Mouse (Mus musculus): Measurements from ENCODE around the gene Tex38. TPM values are rescaled to one million over a fixed set of nuclear protein-coding genes. Genes with fewer than 3 reads are reported as not detected.

Gene Tex38
- polyA plus RNA-seq, 1 experiment from 2014 or later = 0.29 TPM

Other genes with a start within 250 kb of the Tex38 start
- gene Cyp4a31, start 217.4 kb downstream of the Tex38 start, polyA plus RNA-seq (2015; fragmentation: Nextera tagmentation; extraction: Ambion mirVana) = not detected in 2 replicates
- not detected in 2 replicates for gene Cyp4a32, start 180.0 kb downstream of the Tex38 start, polyA plus RNA-seq (2015; fragmentation: Nextera tagmentation; extraction: Ambion mirVana)
- 0.38 and 0.42 TPM in 2 replicates for gene Cyp4b1, start 133.3 kb downstream of the Tex38 start, polyA plus RNA-seq (2015; fragmentation: Nextera tagmentation; extraction: Ambion mirVana)
- gene Efcab14, start 43.3 kb downstream of the Tex38 start, polyA plus RNA-seq (2015; fragmentation: Nextera tagmentation; extraction: Ambion mirVana) = 20.6 and 21.3 TPM in 2 replicates
- gene Atpaf1, start 3.8 kb upstream of the Tex38 start, polyA plus RNA-seq (2015; fragmentation: Nextera tagmentation; extraction: Ambion mirVana) = 37.3 and 41.8 TPM in 2 replicates
- gene Mob3c, start 47.1 kb upstream of the Tex38 start, polyA plus RNA-seq (2015; fragmentation: Nextera tagmentation; extraction: Ambion mirVana) = 4.8 and 6.4 TPM in 2 replicates
- 21.3 and 23.7 TPM in 2 replicates for gene Mknk1, start 58.2 kb upstream of the Tex38 start, polyA plus RNA-seq (2015; fragmentation: Nextera tagmentation; extraction: Ambion mirVana)
- not detected in 2 replicates for gene Kncn, start 103.4 kb upstream of the Tex38 start, polyA plus RNA-seq (2015; fragmentation: Nextera tagmentation; extraction: Ambion mirVana)
- gene 6430628N08Rik, start 109.6 kb upstream of the Tex38 start, polyA plus RNA-seq (2015; fragmentation: Nextera tagmentation; extraction: Ambion mirVana) = 0.12 and 0.30 TPM in 2 replicates
- gene Dmbx1, start 158.9 kb upstream of the Tex38 start, polyA plus RNA-seq (2015; fragmentation: Nextera tagmentation; extraction: Ambion mirVana) = 12.7 and 14.3 TPM in 2 replicates
- gene Faah, start 236.9 kb upstream of the Tex38 start, polyA plus RNA-seq (2015; fragmentation: Nextera tagmentation; extraction: Ambion mirVana) = 13.0 and 13.3 TPM in 2 replicates

Data from hindbrain, embryonic 13.5 days (tissue).